Mouse (Mus musculus) neural tube, embryonic 13.5 days (tissue): ENCODE data around the gene Tmod2. TPM values are rescaled to one million over a fixed set of nuclear protein-coding genes. Genes with fewer than 3 reads are reported as not detected.

Experiments
- ATAC-seq: fragments of 200-750 bp; cut with Nextera tagmentation; 2 replicates; pipeline ENCODE4 v1.8.0; 2017; ENCODE audit warnings: low read depth, mild to moderate bottlenecking, moderate TSS enrichment, moderate library complexity
- H3K27ac ChIP-seq: fragments of 300-500 bp; sonication (generic); replicated peaks from 2 replicates; pipeline ENCODE4 v1.5.1; 2015; ENCODE audit warnings: moderate library complexity, mild to moderate bottlenecking, inconsistent platforms
- H3K27me3 ChIP-seq: fragments of 300-500 bp; sonication (generic); 2 replicates; pipeline ENCODE4 v1.6.1; 2015; ENCODE audit warnings: mild to moderate bottlenecking, inconsistent platforms
- H3K36me3 ChIP-seq: fragments of 300-500 bp; sonication (generic); 2 replicates; pipeline ENCODE4 v1.6.1; 2015; ENCODE audit warnings: mild to moderate bottlenecking, inconsistent platforms
- H3K4me1 ChIP-seq: fragments of 300-500 bp; sonication (generic); replicated peaks from 2 replicates; pipeline ENCODE4 v1.6.1; 2015; ENCODE audit warnings: inconsistent platforms
- H3K4me2 ChIP-seq: fragments of 300-500 bp; sonication (generic); 2 replicates; pipeline ENCODE4 v1.6.1; 2015; ENCODE audit warnings: inconsistent platforms, mild to moderate bottlenecking, moderate library complexity
- H3K4me3 ChIP-seq: fragments of 300-500 bp; sonication (generic); 2 replicates; pipeline ENCODE4 v1.5.1; 2015; ENCODE audit warnings: mild to moderate bottlenecking, inconsistent platforms
- H3K9ac ChIP-seq: fragments of 300-500 bp; sonication (generic); 2 replicates; pipeline ENCODE4 v1.6.1; 2015; ENCODE audit warnings: moderate library complexity, mild to moderate bottlenecking, inconsistent platforms
- H3K9me3 ChIP-seq: fragments of 300-500 bp; sonication (generic); 2 replicates; pipeline ENCODE4 v1.6.1; 2016; ENCODE audit warnings: inconsistent platforms
- WGBS: fragments of 180-500 bp; shearing (Covaris S2); methylation state at CpG from one replicate; pipeline ENCODE4 v1.1.7; 2015; 5-methylcytosine and 5-hydroxymethylcytosine counted together
- polyA plus RNA-seq: library from polyadenylated mRNA; unstranded; fragments of >200 nt; fragmentation: Nextera tagmentation; extraction: Ambion mirVana; gene quantifications from 2 replicates; pipeline ENCODE4 v1.2.1, GENCODE M21; 2015

Tmod2 gene
- polyA plus RNA-seq, 1 experiment from 2014 or later = 171 TPM

DNA sequence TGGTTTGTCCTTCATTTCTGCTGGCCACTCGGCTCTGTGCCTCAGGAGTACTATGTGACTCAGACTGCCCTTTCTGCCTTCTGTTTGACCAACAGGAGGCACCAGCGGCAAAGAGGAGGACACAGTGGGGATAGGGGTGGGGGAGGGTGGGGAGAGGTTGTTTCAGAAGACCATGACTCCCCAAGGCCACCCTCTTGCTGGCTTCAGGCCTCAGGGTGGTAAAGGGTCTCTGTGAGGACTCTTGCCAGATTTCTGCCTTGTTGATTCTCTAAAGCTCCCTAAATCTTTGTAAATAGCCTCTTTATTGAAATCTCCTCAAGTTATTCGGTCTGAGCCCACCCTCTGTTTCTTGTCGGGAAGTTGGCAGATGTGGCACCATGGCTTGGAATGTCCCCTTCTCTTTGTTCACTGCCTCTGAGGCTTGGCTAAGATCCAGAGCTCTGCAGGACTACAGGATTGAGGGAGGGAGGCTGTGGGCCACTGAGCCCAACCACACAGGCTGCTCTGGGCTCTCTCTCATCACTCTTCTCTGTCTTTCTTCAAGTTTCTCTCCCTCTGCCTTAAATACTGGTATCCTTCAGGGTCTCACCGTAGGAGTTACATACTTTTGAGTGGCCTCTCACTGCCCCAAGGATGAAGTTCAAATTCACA, 11.8 kb downstream of the Tmod2 start:
- Histone ChIP-seq H3K9me3 (no peaks in the 10 kb centered on the region), H3K27ac (peak overlapping the region; percentile 74)
- 37% methylated on average over 5 of the region's 5 CpGs for WGBS

GRCm38 (mm10) chr9:75597596-75597995, 13.5 kb downstream of the Tmod2 start:
- Histone ChIP-seq H3K4me1 (peaks cover 42% of the 10 kb centered on the region), H3K9me3 (no peaks in the 10 kb centered on the region), H3K9ac (no peak overlapping the region), H3K27me3 (no peaks in the 10 kb centered on the region), H3K27ac (no peak overlapping the region), H3K36me3 (peaks cover 45% of the 10 kb centered on the region), H3K4me2 (no peak overlapping the region), H3K4me3 (no peak overlapping the region)
- WGBS = 65% methylated on average over 4 of the region's 4 CpGs
- ATAC-seq = no peak

More for the DNA sequence above, 11.8 kb downstream of the Tmod2 start:
- Histone ChIP-seq H3K36me3 (peaks cover 37% of the 10 kb centered on the region), H3K4me3 (no peak overlapping the region), H3K27me3 (no peaks in the 10 kb centered on the region), H3K4me2 (no peak overlapping the region), H3K4me1 (peaks cover 39% of the 10 kb centered on the region), H3K9ac (no peak overlapping the region)
- peak; percentile 91 for ATAC-seq

GRCm38 (mm10) chr9:75597036-75597435, 14.1 kb downstream of the Tmod2 start:
- no peaks in the 10 kb centered on the region for H3K27me3 ChIP-seq

GRCm38 (mm10) chr9:75593481-75593880, 17.6 kb downstream of the Tmod2 start:
- no peak for ATAC-seq
- H3K36me3 ChIP-seq = peaks cover 86% of the 10 kb centered on the region

More at GRCm38 (mm10) chr9:75597036-75597435, 14.1 kb downstream of the Tmod2 start:
- Histone ChIP-seq H3K9me3 (no peaks in the 10 kb centered on the region), H3K9ac (no peak overlapping the region), H3K36me3 (peaks cover 51% of the 10 kb centered on the region), H3K27ac (no peak overlapping the region), H3K4me1 (peaks cover 42% of the 10 kb centered on the region), H3K4me3 (no peak overlapping the region), H3K4me2 (no peak overlapping the region)
- WGBS = 92% methylated on average over 13 of the region's 13 CpGs
- ATAC-seq = no peak

DNA sequence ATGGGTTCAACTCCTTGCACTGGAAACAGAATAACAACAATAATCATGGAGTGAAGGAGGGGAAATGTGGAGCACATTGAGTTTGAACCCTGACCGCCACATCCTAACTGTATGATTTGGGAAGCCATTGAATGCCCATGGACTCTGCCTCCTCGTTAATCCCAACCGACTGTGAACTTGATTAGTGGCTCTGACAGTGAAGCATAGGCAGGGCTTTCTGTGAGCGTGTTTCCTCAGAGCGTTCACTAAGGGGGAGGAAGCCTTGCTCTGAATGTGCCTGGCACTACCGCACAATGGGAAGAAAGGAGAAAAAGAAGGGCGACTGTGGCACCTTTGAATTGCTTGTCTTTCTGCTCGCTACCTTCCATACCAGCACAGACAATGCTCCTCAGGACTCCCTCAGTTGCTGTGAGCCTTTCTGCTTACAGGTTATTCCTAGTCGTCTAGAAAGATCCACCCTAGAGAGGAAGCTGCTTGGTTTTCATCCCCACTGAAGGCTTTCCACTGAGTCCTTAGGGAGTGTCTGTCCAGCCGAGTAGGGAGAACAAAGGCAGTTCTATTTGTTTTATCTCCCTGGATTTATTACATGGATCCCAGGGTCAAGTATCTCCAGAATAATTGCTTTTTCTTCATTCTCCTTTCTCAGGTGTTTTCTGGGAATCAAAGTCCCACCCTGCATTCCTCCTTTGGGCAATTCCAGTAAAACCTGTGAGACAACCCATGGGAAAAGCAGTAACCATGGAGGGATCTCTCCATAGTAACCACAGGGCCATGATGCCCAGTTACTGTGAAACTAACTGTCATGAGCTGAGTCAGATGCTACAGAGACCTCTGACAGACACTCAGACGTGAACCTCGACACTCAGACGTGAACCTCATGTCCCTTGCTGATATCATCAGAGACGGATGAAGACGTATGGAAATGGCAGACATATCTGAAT, 21.0 kb downstream of the Tmod2 start:
- Histone ChIP-seq H3K4me2 (no peak overlapping the region), H3K4me1 (peaks cover 3% of the 10 kb centered on the region; the same call in 1 of the 2 replicates), H3K9ac (no peak overlapping the region), H3K27me3 (no peaks in the 10 kb centered on the region), H3K4me3 (no peak overlapping the region), H3K27ac (peak overlapping the region; percentile 33; the same call in 1 of the 2 replicates), H3K36me3 (peaks cover 100% of the 10 kb centered on the region), H3K9me3 (no peaks in the 10 kb centered on the region)
- 77% methylated on average over 15 of the region's 15 CpGs for WGBS
- ATAC-seq = no peak

More at GRCm38 (mm10) chr9:75593481-75593880, 17.6 kb downstream of the Tmod2 start:
- 83% methylated on average over 5 of the region's 5 CpGs for WGBS
- Histone ChIP-seq H3K9me3 (no peaks in the 10 kb centered on the region), H3K4me1 (peaks cover 12% of the 10 kb centered on the region; the same call in 1 of the 2 replicates), H3K9ac (no peak overlapping the region), H3K27ac (no peak overlapping the region), H3K4me2 (no peak overlapping the region), H3K27me3 (no peaks in the 10 kb centered on the region), H3K4me3 (no peak overlapping the region)

DNA sequence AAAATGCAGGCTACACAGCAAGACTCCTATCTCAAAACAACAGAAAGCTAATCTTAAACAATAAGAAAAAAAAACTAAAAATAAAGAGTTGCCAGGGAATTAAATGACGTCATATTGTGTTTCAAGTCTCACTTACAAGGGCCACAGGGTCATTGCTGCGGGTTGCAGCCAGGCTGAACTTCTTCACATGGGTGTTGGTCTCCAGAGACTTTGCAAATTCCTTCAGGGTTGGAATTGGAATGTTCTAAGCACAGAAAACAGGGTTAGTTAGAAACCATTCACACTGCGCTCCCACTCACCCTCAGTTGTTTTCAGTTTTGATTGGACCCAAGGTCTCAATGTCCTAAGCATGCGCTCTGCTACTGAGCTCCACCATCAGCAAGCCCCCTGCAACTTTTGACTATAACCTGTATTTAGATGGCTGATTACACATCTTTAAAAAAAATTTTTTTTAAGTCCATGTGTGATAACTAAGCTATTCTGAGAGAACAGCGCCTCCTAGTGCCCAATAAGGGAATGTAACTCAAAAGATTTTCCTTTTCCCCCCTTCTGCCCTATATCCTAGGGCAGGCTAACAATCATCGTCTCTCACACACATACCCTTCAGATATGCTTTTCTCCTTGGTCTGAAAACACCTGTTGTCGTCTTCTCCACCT, 29.3 kb downstream of the Tmod2 start:
- no peak overlapping the region for H3K4me2 ChIP-seq
- no peak overlapping the region for H3K9ac ChIP-seq
- H3K9me3 ChIP-seq = no peaks in the 10 kb centered on the region
- 54% methylated on average over 7 of the region's 7 CpGs for WGBS
- no peaks in the 10 kb centered on the region for H3K27me3 ChIP-seq
- peaks cover 97% of the 10 kb centered on the region for H3K36me3 ChIP-seq
- H3K27ac ChIP-seq = no peak overlapping the region
- ATAC-seq = 0 out of 2 replicates have a peak, but pooled peaks have one; percentile 36
- no peak overlapping the region for H3K4me3 ChIP-seq
- no peaks in the 10 kb centered on the region for H3K4me1 ChIP-seq

DNA sequence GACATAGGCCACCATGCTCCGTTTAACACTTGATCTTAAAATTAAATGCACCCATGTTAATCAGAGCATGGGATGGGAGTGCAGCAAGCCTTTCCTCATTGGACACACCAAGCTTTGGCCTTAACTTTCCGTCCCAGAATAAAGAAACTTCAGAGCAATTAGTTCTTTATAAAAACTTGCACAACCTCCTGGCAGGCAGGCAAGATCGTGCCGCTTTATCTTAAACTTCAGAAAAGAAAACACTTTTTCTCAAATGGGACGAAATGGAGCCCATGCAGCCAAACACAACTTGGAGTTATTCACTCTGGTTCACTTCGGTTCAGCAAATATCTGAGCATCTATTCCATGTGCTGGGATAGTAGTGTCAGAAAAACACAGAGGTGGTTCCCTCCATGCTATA, 31.8 kb downstream of the Tmod2 start:
- H3K36me3 ChIP-seq = peaks cover 97% of the 10 kb centered on the region
- ATAC-seq = no peak
- 94% methylated on average over 6 of the region's 6 CpGs for WGBS

GRCm38 (mm10) chr9:75571036-75571942, 39.8 kb downstream of the Tmod2 start:
- Histone ChIP-seq H3K9ac (no peak overlapping the region), H3K4me1 (no peaks in the 10 kb centered on the region), H3K4me3 (no peak overlapping the region), H3K36me3 (peaks cover 75% of the 10 kb centered on the region), H3K4me2 (no peak overlapping the region), H3K27me3 (no peaks in the 10 kb centered on the region), H3K9me3 (no peaks in the 10 kb centered on the region), H3K27ac (no peak overlapping the region)
- 95% methylated on average over 5 of the region's 5 CpGs for WGBS
- ATAC-seq = no peak

More for the DNA sequence above, 31.8 kb downstream of the Tmod2 start:
- no peak overlapping the region for H3K4me2 ChIP-seq
- H3K9ac ChIP-seq = no peak overlapping the region
- H3K4me3 ChIP-seq = no peak overlapping the region
- H3K4me1 ChIP-seq = no peaks in the 10 kb centered on the region
- no peaks in the 10 kb centered on the region for H3K9me3 ChIP-seq
- no peaks in the 10 kb centered on the region for H3K27me3 ChIP-seq
- no peak overlapping the region for H3K27ac ChIP-seq

GRCm38 (mm10) chr9:75568399-75568798, 42.7 kb downstream of the Tmod2 start:
- H3K9me3 ChIP-seq = no peaks in the 10 kb centered on the region
- no peak overlapping the region for H3K4me2 ChIP-seq
- no peak for ATAC-seq
- 93% methylated on average over 6 of the region's 6 CpGs for WGBS
- no peak overlapping the region for H3K27ac ChIP-seq
- H3K4me3 ChIP-seq = no peak overlapping the region
- no peak overlapping the region for H3K9ac ChIP-seq
- no peaks in the 10 kb centered on the region for H3K4me1 ChIP-seq
- no peaks in the 10 kb centered on the region for H3K27me3 ChIP-seq
- H3K36me3 ChIP-seq = peaks cover 46% of the 10 kb centered on the region

DNA sequence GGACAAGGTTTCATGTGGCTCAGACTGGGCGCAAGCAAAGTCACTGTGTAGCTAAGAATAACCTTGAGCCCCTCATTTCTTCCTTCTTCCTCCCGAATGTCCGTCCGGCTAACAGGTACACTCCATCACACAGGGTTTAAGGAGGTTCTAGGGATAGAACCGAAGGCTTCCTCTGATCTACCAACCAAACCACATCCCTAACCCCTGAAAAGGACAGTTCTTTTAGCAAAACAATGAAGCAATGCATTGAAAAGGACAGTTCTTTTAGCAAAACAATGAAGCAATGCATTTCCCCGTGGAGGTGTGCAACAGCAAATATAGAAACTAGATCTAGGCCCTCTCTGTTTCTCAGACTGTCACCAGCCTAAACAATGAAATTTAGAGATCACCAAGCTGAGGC, 46.2 kb downstream of the Tmod2 start:
- no peak for ATAC-seq
- no peak overlapping the region for H3K4me3 ChIP-seq
- no peak overlapping the region for H3K27ac ChIP-seq
- H3K9me3 ChIP-seq = no peaks in the 10 kb centered on the region
- H3K9ac ChIP-seq = no peak overlapping the region
- H3K27me3 ChIP-seq = no peaks in the 10 kb centered on the region
- H3K4me2 ChIP-seq = no peak overlapping the region
- peaks cover 16% of the 10 kb centered on the region; the same call in 1 of the 2 replicates for H3K36me3 ChIP-seq
- no peaks in the 10 kb centered on the region for H3K4me1 ChIP-seq
- 80% methylated on average over 6 of the region's 6 CpGs for WGBS

- no peaks in the 10 kb centered on the region for H3K27me3 ChIP-seq
- 84% methylated on average over 6 of the region's 6 CpGs for WGBS
- H3K9me3 ChIP-seq = no peaks in the 10 kb centered on the region
- H3K9ac ChIP-seq = no peak overlapping the region
- peaks cover 7% of the 10 kb centered on the region; the same call in 1 of the 2 replicates for H3K36me3 ChIP-seq
- H3K27ac ChIP-seq = no peak overlapping the region
- ATAC-seq = no peak
- H3K4me3 ChIP-seq = no peak overlapping the region
- peaks cover 4% of the 10 kb centered on the region for H3K4me1 ChIP-seq
- H3K4me2 ChIP-seq = no peak overlapping the region
Observed at GRCm38 (mm10) chr9:75563622-75564021, 47.5 kb downstream of the Tmod2 start.
